Mouse (Mus musculus): Measurements from ENCODE around the gene Rnpepl1. TPM values are rescaled to one million over a fixed set of nuclear protein-coding genes. Genes with fewer than 3 reads are reported as not detected.

Gene Rnpepl1
- polyA plus RNA-seq, 1 experiment from 2014 or later = 15.5 TPM

DNA sequence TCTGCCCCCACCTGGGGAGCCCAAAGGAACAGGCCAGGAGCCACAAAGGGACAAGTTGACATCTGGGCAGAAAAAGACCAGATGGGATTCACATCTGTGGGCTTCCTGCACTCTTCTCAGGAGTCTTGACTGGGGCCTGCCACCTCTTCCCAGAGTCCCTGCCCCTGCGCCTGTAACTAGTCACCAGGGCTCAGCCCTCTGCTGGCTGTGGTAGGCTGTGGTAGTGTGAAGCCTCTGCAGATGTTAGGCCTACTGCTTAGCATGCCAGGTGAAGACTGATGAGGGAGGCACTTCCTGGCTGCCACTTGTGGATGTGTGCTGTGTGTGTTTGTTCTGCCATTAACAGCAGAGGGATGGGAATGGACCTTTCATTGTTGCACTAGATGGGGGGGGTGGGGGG is 1.7 kb downstream of the Rnpepl1 start:
- ATAC-seq = no peak
- Histone ChIP-seq H3K9ac (ENCODE audit: low read length) (peak overlapping the region; percentile 93), H3K27ac (ENCODE audit: low read depth, low read length) (no peak overlapping the region), H3K4me3 (ENCODE audit: low read depth, low read length) (peak overlapping the region; percentile 82), H3K4me2 (ENCODE audit: low read length) (peak overlapping the region; percentile 97), H3K27me3 (replicated peaks; ENCODE audit: control insufficient read depth, insufficient read depth, low read length) (no peaks in the 10 kb centered on the region), H3K9me3 (replicated peaks; ENCODE audit: control insufficient read depth, low read length) (no peaks in the 10 kb centered on the region), H3K36me3 (ENCODE audit: control insufficient read depth, insufficient read depth, low read length) (peaks cover 37% of the 10 kb centered on the region), H3K4me1 (ENCODE audit: control insufficient read depth, insufficient read depth, low read length) (peaks cover 24% of the 10 kb centered on the region)
- peak; percentile 29 for DNase-seq (ENCODE audit: low spot score)
- 39% methylated on average over 1 of the region's 1 CpGs for WGBS

DNA sequence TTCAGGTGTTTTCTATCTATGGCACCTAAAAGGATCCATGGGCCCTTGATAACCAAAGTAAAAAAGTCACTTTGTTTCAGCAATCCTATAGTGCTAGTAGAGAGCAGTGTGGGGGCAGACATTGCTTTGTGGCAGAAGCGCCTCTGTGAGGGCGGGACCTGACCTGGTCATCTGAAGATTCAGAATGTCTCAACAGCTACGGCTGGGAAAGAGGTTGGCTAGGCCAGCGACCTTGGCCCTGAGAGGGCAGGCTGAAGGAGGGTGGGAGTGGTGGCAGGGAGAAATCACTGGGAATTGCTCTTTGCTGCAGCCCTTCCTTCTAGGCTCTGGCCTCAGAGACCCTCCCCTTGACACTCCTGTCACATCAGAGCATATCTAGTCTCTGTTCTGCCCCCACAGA is 3.7 kb downstream of the Rnpepl1 start:
- Histone ChIP-seq H3K4me1 (ENCODE audit: control insufficient read depth, insufficient read depth, low read length) (peaks cover 18% of the 10 kb centered on the region), H3K9me3 (replicated peaks; ENCODE audit: control insufficient read depth, low read length) (no peaks in the 10 kb centered on the region), H3K27ac (ENCODE audit: low read depth, low read length) (no peak overlapping the region), H3K9ac (ENCODE audit: low read length) (no peak overlapping the region), H3K4me3 (ENCODE audit: low read depth, low read length) (no peak overlapping the region), H3K27me3 (replicated peaks; ENCODE audit: control insufficient read depth, insufficient read depth, low read length) (no peaks in the 10 kb centered on the region), H3K4me2 (ENCODE audit: low read length) (no peak overlapping the region), H3K36me3 (ENCODE audit: control insufficient read depth, insufficient read depth, low read length) (peaks cover 56% of the 10 kb centered on the region)
- WGBS = 83% methylated on average over 4 of the region's 4 CpGs
- ATAC-seq = no peak
- DNase-seq (ENCODE audit: low spot score) = no peak

DNA sequence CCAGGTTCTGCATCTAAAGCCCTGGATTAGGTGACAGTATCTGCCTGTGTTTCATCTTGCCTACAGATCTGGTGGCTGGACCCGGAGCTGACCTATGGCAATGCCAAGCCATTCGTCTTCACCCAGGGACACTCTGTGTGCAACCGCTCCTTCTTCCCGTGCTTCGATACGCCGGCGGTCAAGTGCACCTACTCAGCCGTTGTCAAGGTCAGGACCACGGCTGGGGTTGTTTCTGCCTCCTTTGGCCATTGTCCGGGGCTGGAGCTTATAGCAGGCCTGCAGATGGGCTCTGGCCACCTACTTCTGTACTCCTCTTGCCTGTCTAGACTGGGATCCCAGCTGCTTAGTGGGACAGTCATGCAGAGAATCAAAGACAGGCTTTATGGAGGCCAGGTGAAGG is 4.4 kb downstream of the Rnpepl1 start:
- Histone ChIP-seq H3K4me2 (ENCODE audit: low read length) (no peak overlapping the region), H3K9me3 (replicated peaks; ENCODE audit: control insufficient read depth, low read length) (no peaks in the 10 kb centered on the region), H3K27me3 (replicated peaks; ENCODE audit: control insufficient read depth, insufficient read depth, low read length) (no peaks in the 10 kb centered on the region), H3K36me3 (ENCODE audit: control insufficient read depth, insufficient read depth, low read length) (peaks cover 64% of the 10 kb centered on the region), H3K9ac (ENCODE audit: low read length) (no peak overlapping the region), H3K4me1 (ENCODE audit: control insufficient read depth, insufficient read depth, low read length) (peaks cover 13% of the 10 kb centered on the region), H3K4me3 (ENCODE audit: low read depth, low read length) (no peak overlapping the region), H3K27ac (ENCODE audit: low read depth, low read length) (no peak overlapping the region)
- ATAC-seq (no peak), DNase-seq (ENCODE audit: low spot score) (no peak)
- 95% methylated on average over 11 of the region's 11 CpGs for WGBS

DNA sequence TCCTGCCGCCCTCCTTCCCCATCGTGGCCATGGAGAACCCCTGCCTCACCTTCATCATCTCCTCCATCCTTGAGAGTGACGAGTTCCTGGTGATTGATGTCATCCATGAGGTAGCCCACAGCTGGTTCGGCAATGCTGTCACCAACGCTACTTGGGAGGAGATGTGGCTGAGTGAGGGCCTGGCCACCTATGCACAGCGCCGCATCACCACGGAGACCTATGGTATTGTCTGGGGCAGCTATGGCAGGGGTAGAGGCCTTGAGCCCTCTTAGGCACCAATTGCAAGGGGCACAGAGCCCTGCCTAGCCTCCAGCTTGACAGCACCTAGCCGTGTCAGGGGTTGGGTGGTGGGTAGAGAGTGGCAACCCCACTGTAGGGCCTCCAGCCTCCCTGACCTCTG is 6.1 kb downstream of the Rnpepl1 start:
- H3K9me3 ChIP-seq (replicated peaks; ENCODE audit: control insufficient read depth, low read length) = no peaks in the 10 kb centered on the region
- H3K4me1 ChIP-seq (ENCODE audit: control insufficient read depth, insufficient read depth, low read length) = peaks cover 11% of the 10 kb centered on the region
- no peak overlapping the region for H3K4me2 ChIP-seq (ENCODE audit: low read length)
- peaks cover 76% of the 10 kb centered on the region for H3K36me3 ChIP-seq (ENCODE audit: control insufficient read depth, insufficient read depth, low read length)
- H3K4me3 ChIP-seq (ENCODE audit: low read depth, low read length) = no peak overlapping the region
- no peaks in the 10 kb centered on the region for H3K27me3 ChIP-seq (replicated peaks; ENCODE audit: control insufficient read depth, insufficient read depth, low read length)
- H3K27ac ChIP-seq (ENCODE audit: low read depth, low read length) = no peak overlapping the region
- ATAC-seq = no peak
- H3K9ac ChIP-seq (ENCODE audit: low read length) = no peak overlapping the region
- no peak for DNase-seq (ENCODE audit: low spot score)
- WGBS = 93% methylated on average over 9 of the region's 9 CpGs

DNA sequence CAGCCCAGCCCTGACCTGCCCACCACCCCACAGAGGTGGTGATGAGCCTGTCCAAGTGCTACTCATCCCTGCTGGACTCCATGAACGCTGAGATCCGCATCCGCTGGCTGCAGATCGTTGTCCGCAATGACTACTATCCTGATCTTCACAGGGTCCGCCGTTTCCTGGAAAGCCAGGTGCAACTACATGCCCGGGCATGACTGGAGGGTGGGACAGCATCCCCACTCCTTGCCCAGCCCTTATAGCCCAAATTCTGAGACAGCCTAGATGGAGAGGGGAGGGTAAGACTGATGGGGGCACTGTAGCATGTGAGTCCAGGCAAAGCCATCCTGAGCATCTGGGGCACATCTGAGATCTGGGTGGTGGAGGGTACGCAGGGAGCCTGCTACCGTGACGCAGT is 8.6 kb downstream of the Rnpepl1 start:
- Histone ChIP-seq H3K9ac (ENCODE audit: low read length) (no peak overlapping the region), H3K9me3 (replicated peaks; ENCODE audit: control insufficient read depth, low read length) (no peaks in the 10 kb centered on the region), H3K27ac (ENCODE audit: low read depth, low read length) (0 out of 2 replicates have a peak overlapping the region, but pooled peaks have one; percentile 9), H3K27me3 (replicated peaks; ENCODE audit: control insufficient read depth, insufficient read depth, low read length) (no peaks in the 10 kb centered on the region), H3K36me3 (ENCODE audit: control insufficient read depth, insufficient read depth, low read length) (peaks cover 71% of the 10 kb centered on the region), H3K4me1 (ENCODE audit: control insufficient read depth, insufficient read depth, low read length) (no peaks in the 10 kb centered on the region), H3K4me3 (ENCODE audit: low read depth, low read length) (no peak overlapping the region), H3K4me2 (ENCODE audit: low read length) (no peak overlapping the region)
- DNase-seq (ENCODE audit: low spot score) = no peak
- WGBS = 97% methylated on average over 11 of the region's 11 CpGs
- no peak for ATAC-seq

DNA sequence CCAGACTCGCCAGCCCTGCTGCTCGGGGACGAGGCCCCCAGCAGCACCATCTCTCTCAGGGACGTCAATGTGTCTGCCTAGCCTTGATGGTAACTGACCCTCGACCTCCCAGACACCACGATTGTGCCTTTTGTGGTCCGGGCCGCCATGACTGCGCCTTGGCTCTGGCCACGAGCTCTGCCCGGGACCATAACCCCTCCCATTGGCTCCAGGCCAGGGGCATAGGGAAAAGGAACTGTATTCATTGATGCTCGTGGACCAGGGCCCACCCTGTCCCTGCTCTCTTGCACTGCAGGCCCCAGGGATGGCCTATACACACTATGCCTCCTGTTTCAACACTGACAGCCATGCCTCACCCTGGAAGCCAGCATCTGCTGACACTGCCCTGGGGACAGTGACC is 9.2 kb downstream of the Rnpepl1 start:
- Histone ChIP-seq H3K4me2 (ENCODE audit: low read length) (no peak overlapping the region), H3K4me3 (ENCODE audit: low read depth, low read length) (no peak overlapping the region), H3K9ac (ENCODE audit: low read length) (no peak overlapping the region), H3K36me3 (ENCODE audit: control insufficient read depth, insufficient read depth, low read length) (peaks cover 65% of the 10 kb centered on the region), H3K27ac (ENCODE audit: low read depth, low read length) (no peak overlapping the region), H3K4me1 (ENCODE audit: control insufficient read depth, insufficient read depth, low read length) (no peaks in the 10 kb centered on the region), H3K27me3 (replicated peaks; ENCODE audit: control insufficient read depth, insufficient read depth, low read length) (no peaks in the 10 kb centered on the region), H3K9me3 (replicated peaks; ENCODE audit: control insufficient read depth, low read length) (no peaks in the 10 kb centered on the region)
- ATAC-seq (no peak), DNase-seq (ENCODE audit: low spot score) (no peak)
- 74% methylated on average over 12 of the region's 12 CpGs for WGBS

DNA sequence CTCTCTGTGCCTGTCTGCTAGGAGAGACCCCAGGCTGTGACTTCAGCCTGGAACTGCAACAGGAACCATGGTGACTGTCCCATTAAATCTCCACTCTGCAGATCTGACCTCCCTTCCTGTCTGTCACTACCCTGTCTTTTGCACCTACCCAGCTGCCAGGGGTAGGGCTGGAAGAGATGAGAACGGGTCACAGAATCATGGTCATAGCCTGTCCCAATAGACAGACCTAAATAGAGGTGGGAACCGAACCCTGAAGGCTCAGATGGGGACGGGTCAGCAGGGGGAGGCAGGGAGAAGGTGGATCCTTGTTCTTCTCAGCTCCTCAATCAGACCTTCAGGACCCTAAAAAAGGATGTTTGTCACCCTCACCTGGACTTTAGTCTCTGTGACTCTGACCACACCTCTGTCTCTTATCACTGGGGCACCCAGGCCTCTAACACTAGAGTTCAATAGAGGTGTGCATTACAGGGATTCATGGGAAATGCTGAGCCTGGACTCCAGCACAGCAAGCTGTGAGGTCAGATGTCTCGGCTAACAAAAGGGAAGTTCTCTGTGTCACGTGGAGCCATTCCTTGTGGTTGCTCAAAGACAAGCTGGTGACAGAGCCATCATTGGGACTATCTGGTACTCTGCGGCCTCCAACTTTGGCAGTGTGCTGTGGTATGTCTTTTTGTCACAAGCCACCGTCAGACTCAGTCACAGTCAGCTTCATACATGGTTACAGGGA is 10.1 kb downstream of the Rnpepl1 start:
- Histone ChIP-seq H3K4me3 (ENCODE audit: low read depth, low read length) (no peak overlapping the region), H3K9ac (ENCODE audit: low read length) (no peak overlapping the region), H3K27me3 (replicated peaks; ENCODE audit: control insufficient read depth, insufficient read depth, low read length) (no peaks in the 10 kb centered on the region), H3K4me1 (ENCODE audit: control insufficient read depth, insufficient read depth, low read length) (no peaks in the 10 kb centered on the region), H3K27ac (ENCODE audit: low read depth, low read length) (no peak overlapping the region), H3K36me3 (ENCODE audit: control insufficient read depth, insufficient read depth, low read length) (peaks cover 56% of the 10 kb centered on the region), H3K9me3 (replicated peaks; ENCODE audit: control insufficient read depth, low read length) (no peaks in the 10 kb centered on the region), H3K4me2 (ENCODE audit: low read length) (no peak overlapping the region)
- DNase-seq (ENCODE audit: low spot score) (no peak), ATAC-seq (no peak)
- WGBS = 89% methylated on average over 7 of the region's 7 CpGs

DNA sequence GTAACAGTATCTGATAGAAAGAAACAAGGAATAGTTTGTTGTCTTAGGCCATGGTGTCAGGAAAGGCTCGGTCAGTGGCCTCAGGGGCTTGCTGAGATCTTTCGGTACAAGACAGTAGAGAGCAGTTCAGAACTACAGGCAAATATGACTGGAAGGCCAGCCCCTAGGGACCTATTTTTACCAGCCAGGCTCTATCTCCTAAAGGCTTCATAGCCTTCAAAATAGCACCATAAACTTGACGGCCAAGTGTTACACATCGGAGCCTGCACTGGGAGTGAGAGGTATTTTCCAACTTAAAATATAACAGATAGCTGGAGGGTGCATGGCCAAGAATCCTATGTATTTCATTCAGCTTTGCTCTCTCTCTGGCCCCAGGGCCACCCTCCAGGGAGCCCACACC is 10.9 kb downstream of the Rnpepl1 start:
- Histone ChIP-seq H3K4me1 (ENCODE audit: control insufficient read depth, insufficient read depth, low read length) (no peaks in the 10 kb centered on the region), H3K9me3 (replicated peaks; ENCODE audit: control insufficient read depth, low read length) (no peaks in the 10 kb centered on the region), H3K27me3 (replicated peaks; ENCODE audit: control insufficient read depth, insufficient read depth, low read length) (no peaks in the 10 kb centered on the region), H3K4me3 (ENCODE audit: low read depth, low read length) (no peak overlapping the region), H3K4me2 (ENCODE audit: low read length) (no peak overlapping the region), H3K36me3 (ENCODE audit: control insufficient read depth, insufficient read depth, low read length) (peaks cover 48% of the 10 kb centered on the region), H3K9ac (ENCODE audit: low read length) (no peak overlapping the region), H3K27ac (ENCODE audit: low read depth, low read length) (no peak overlapping the region)
- WGBS = 96% methylated on average over 4 of the region's 4 CpGs
- no peak for ATAC-seq
- no peak for DNase-seq (ENCODE audit: low spot score)

DNA sequence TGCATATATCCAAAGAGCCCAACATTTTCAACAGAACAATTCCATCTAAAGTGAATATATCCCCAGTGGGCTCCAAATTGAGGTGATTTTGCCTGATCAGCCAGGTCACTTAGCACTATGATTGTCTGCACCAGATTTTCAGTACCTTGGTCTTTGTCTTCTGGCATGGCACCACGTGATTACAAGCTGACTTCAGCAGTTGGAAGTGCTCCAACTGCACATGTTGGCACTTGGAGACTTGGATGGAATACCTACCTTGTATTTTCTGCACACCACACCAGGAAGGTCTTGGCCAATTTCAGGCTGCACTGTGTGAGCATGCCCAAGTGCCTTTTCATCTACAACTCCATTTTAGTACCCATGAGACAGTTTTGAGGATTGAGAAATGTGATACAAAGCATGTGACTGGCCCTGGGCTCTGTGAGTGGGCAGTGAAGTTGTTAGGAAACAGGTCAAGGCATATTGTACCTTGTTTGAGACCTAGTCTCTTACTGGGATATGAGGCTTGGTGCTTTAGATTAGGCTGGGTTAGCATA is 19.7 kb downstream of the Rnpepl1 start:
- no peak overlapping the region for H3K4me3 ChIP-seq (ENCODE audit: low read depth, low read length)
- H3K36me3 ChIP-seq (ENCODE audit: control insufficient read depth, insufficient read depth, low read length) = no peaks in the 10 kb centered on the region
- H3K27ac ChIP-seq (ENCODE audit: low read depth, low read length) = no peak overlapping the region
- no peak overlapping the region for H3K4me2 ChIP-seq (ENCODE audit: low read length)
- DNase-seq (ENCODE audit: low spot score) = no peak
- no peak overlapping the region for H3K9ac ChIP-seq (ENCODE audit: low read length)
- ATAC-seq = no peak
- H3K9me3 ChIP-seq (replicated peaks; ENCODE audit: control insufficient read depth, low read length) = no peaks in the 10 kb centered on the region
- WGBS = 19% methylated on average over 1 of the region's 1 CpGs
- peaks cover 7% of the 10 kb centered on the region for H3K4me1 ChIP-seq (ENCODE audit: control insufficient read depth, insufficient read depth, low read length)
- H3K27me3 ChIP-seq (replicated peaks; ENCODE audit: control insufficient read depth, insufficient read depth, low read length) = no peaks in the 10 kb centered on the region
